Mouse (Mus musculus) spleen, adult 2 months (tissue): ENCODE data around the gene Fcgrt. TPM values are rescaled to one million over a fixed set of nuclear protein-coding genes. Genes with fewer than 3 reads are reported as not detected.
"Not testable (repeated sequence)": the region's sequence is repeated elsewhere in the genome, so short reads cannot be mapped to it uniquely, and the experiment has no call there.

Source experiments
- DNase-seq, 2 experiments: peaks; one replicate each; pipeline versions ENCODE4 v3.0.0 to v3.0.0-alpha.2; 2012 to 2021; ENCODE audit warnings: low spot score in 2 of 2, low read depth in 1 of 2
- H3K27ac ChIP-seq: fragments of 200-500 bp; 2 replicates; pipeline ENCODE4 v1.5.1; 2012; ENCODE audit warnings: low read length, inconsistent platforms; ENCODE audit not compliant: insufficient read depth
- H3K27me3 ChIP-seq: fragments of 200-500 bp; 2 replicates; pipeline ENCODE4 v1.6.1; 2012; ENCODE audit warnings: mild to moderate bottlenecking, moderate library complexity, low read length, inconsistent platforms; ENCODE audit not compliant: control insufficient read depth, insufficient read depth
- H3K36me3 ChIP-seq: fragments of 200-500 bp; 2 replicates; pipeline ENCODE4 v1.6.1; 2012; ENCODE audit warnings: mild to moderate bottlenecking, low read length, inconsistent platforms; ENCODE audit not compliant: control insufficient read depth, insufficient read depth
- H3K4me1 ChIP-seq: fragments of 200-500 bp; 2 replicates; pipeline ENCODE4 v1.6.1; 2011; ENCODE audit warnings: inconsistent platforms; ENCODE audit not compliant: control insufficient read depth, insufficient read depth, insufficient read length
- H3K4me3 ChIP-seq: fragments of 200-500 bp; 2 replicates; pipeline ENCODE4 v1.5.1; 2011; ENCODE audit warnings: mild to moderate bottlenecking, inconsistent platforms; ENCODE audit not compliant: insufficient read depth, insufficient read length; ENCODE audit errors: extremely low read depth
- CTCF ChIP-seq: fragments of 200-500 bp; IDR thresholded peaks from 2 replicates; pipeline ENCODE4 v1.5.1; 2011; ENCODE audit warnings: mild to moderate bottlenecking, inconsistent platforms; ENCODE audit not compliant: insufficient read depth, insufficient read length, insufficient replicate concordance; ENCODE audit errors: extremely low read depth
- POLR2A ChIP-seq: fragments of 200-500 bp; IDR thresholded peaks from 2 replicates; pipeline ENCODE4 v1.6.1; 2011; ENCODE audit warnings: low read depth, low read length, inconsistent platforms
- WGBS: fragments of 180-500 bp; shearing (Covaris S2); methylation state at CpG from one replicate; pipeline ENCODE4 v1.1.7; 2018; 5-methylcytosine and 5-hydroxymethylcytosine counted together
- polyA plus RNA-seq: library from polyadenylated mRNA; depleted of rRNA; stranded (reverse); fragments of >200 nt; gene quantifications from 2 replicates; pipeline ENCODE4 v1.2.3, GENCODE M21; 2012

Fcgrt gene
- polyA plus RNA-seq, 1 experiment, result 64.4 TPM

GRCm38 (mm10) chr7:45102441-45102840, 1.2 kb downstream of the Fcgrt start:
- Histone ChIP-seq H3K4me3 (no peak overlapping the region), H3K27ac (no peak overlapping the region), H3K4me1 (peaks cover 5% of the 10 kb centered on the region), H3K36me3 (no peaks in the 10 kb centered on the region), H3K27me3 (no peaks in the 10 kb centered on the region)
- WGBS, result 64% methylated on average over 11 of the region's 11 CpGs
- no peak for TF ChIP-seq CTCF
- TF ChIP-seq POLR2A, result no peak
- DNase-seq, result no peak

GRCm38 (mm10) chr7:45100046-45100445, 3.6 kb downstream of the Fcgrt start:
- Histone ChIP-seq H3K27me3 (no peaks in the 10 kb centered on the region), H3K4me1 (no peaks in the 10 kb centered on the region; the same call in none of the 2 replicates), H3K27ac (no peak overlapping the region), H3K4me3 (no peak overlapping the region), H3K36me3 (no peaks in the 10 kb centered on the region; the same call in 1 of the 2 replicates)
- 96% methylated on average over 6 of the region's 6 CpGs for WGBS
- TF ChIP-seq CTCF (no peak), POLR2A (no peak)
- no peak for DNase-seq

- H3K36me3 ChIP-seq, result no peaks in the 10 kb centered on the region; the same call in 1 of the 2 replicates
- no peak for DNase-seq
- H3K27me3 ChIP-seq, result no peaks in the 10 kb centered on the region
- H3K4me1 ChIP-seq, result no peaks in the 10 kb centered on the region; the same call in none of the 2 replicates
- no peak overlapping the region for H3K27ac ChIP-seq
- no peak overlapping the region for H3K4me3 ChIP-seq
- 89% methylated on average over 8 of the region's 8 CpGs for WGBS
- no peak for TF ChIP-seq CTCF
- no peak for TF ChIP-seq POLR2A
Measured at GRCm38 (mm10) chr7:45098541-45099240, 5.0 kb downstream of the Fcgrt start.

GRCm38 (mm10) chr7:45097479-45097878, 6.2 kb downstream of the Fcgrt start:
- 13% methylated on average over 6 of the region's 6 CpGs for WGBS
- no peak for DNase-seq
- no peak overlapping the region for H3K4me3 ChIP-seq
- H3K4me1 ChIP-seq, result no peaks in the 10 kb centered on the region; the same call in none of the 2 replicates
- H3K27ac ChIP-seq, result peak overlapping the region; percentile 52
- H3K36me3 ChIP-seq, result no peaks in the 10 kb centered on the region; the same call in 1 of the 2 replicates
- no peaks in the 10 kb centered on the region for H3K27me3 ChIP-seq
- TF ChIP-seq CTCF (no peak), POLR2A (no peak)

- not testable (repeated sequence) for H3K27ac ChIP-seq, H3K4me3 ChIP-seq, H3K36me3 ChIP-seq, H3K4me1 ChIP-seq, DNase-seq, H3K27me3 ChIP-seq
- 91% methylated on average over 14 of the region's 14 CpGs for WGBS
Measured at GRCm38 (mm10) chr7:45095965-45096364, 7.7 kb downstream of the Fcgrt start.

GRCm38 (mm10) chr7:45095367-45095766, 8.3 kb downstream of the Fcgrt start:
- Histone ChIP-seq H3K27ac (no peak overlapping the region), H3K4me1 (peaks cover 2% of the 10 kb centered on the region), H3K36me3 (no peaks in the 10 kb centered on the region; the same call in 1 of the 2 replicates), H3K27me3 (no peaks in the 10 kb centered on the region), H3K4me3 (no peak overlapping the region)
- no peak for DNase-seq
- TF ChIP-seq POLR2A, result no peak
- no peak for TF ChIP-seq CTCF
- 82% methylated on average over 6 of the region's 6 CpGs for WGBS

GRCm38 (mm10) chr7:45094121-45094520, 9.5 kb downstream of the Fcgrt start:
- Histone ChIP-seq H3K27me3 (no peaks in the 10 kb centered on the region), H3K4me1 (peaks cover 2% of the 10 kb centered on the region), H3K27ac (no peak overlapping the region), H3K4me3 (no peak overlapping the region), H3K36me3 (no peaks in the 10 kb centered on the region; the same call in 1 of the 2 replicates)
- no peak for DNase-seq
- 82% methylated on average over 7 of the region's 7 CpGs for WGBS
- TF ChIP-seq POLR2A, result no peak
- no peak for TF ChIP-seq CTCF
